Mouse (Mus musculus) megakaryocyte, embryonic 14.5 days (primary cell): ENCODE results near the gene Hist2h2ac. TPM values are rescaled to one million over a fixed set of nuclear protein-coding genes. Genes with fewer than 3 reads are reported as not detected.
A peak's percentile ranks its signal among the peaks of the same experiment; 100 is the strongest.
"Not testable (repeated sequence)": the region's sequence is repeated elsewhere in the genome, so short reads cannot be mapped to it uniquely, and the experiment has no call there.

ENCODE experiments used
- H3K27me3 ChIP-seq: replicated peaks from 2 replicates; pipeline ENCODE3; 2012; ENCODE audit warnings: inconsistent platforms
- H3K36me3 ChIP-seq: replicated peaks from 2 replicates; pipeline ENCODE3; 2012; ENCODE audit warnings: low read length, inconsistent platforms, mixed read lengths
- H3K4me1 ChIP-seq: 2 replicates; pipeline ENCODE4 v1.6.1; 2012; ENCODE audit warnings: inconsistent platforms
- H3K4me3 ChIP-seq: replicated peaks from 2 replicates; pipeline ENCODE3; 2012; ENCODE audit warnings: moderate library complexity, mild to moderate bottlenecking, inconsistent platforms
- H3K9me3 ChIP-seq: 2 replicates; pipeline ENCODE4 v1.6.1; 2012; ENCODE audit warnings: inconsistent platforms
- FLI1 ChIP-seq: IDR thresholded peaks from 2 replicates; pipeline ENCODE4 v1.6.1; 2012; ENCODE audit warnings: low read length, inconsistent platforms, mixed read lengths
- GATA1 ChIP-seq: IDR thresholded peaks from 3 replicates; pipeline ENCODE4 v1.6.1; 2012; ENCODE audit warnings: mixed read lengths, low read length, inconsistent platforms, borderline replicate concordance
- polyA plus RNA-seq: library from polyadenylated mRNA; stranded (reverse); fragments of >175 nt; gene quantifications from 2 replicates; pipeline ENCODE4 v1.2.3, GENCODE M21; 2012; ENCODE audit warnings: low replicate concordance; ENCODE audit not compliant: insufficient read depth

Hist2h2ac gene
- polyA plus RNA-seq, result 15.1 and 19.7 TPM in 2 replicates

- Histone ChIP-seq H3K4me1 (peaks cover 56% of the 10 kb centered on the region), H3K27me3 (no peaks in the 10 kb centered on the region), H3K4me3 (peak within 1 kb of the TSS; percentile 95), H3K36me3 (no peaks in the 10 kb centered on the region), H3K9me3 (no peaks in the 10 kb centered on the region)
- TF ChIP-seq GATA1 (no peak), FLI1 (no peak)
Observed at GRCm38 (mm10) chr3:96220765-96221639, at the start of gene Hist2h2ac, which contains the start of gene Hist2h2be. TSS of gene Hist2h2ac (minus strand) at chr3:96220880. TSS of gene Hist2h2be (plus strand) at chr3:96221119.

- Histone ChIP-seq H3K36me3 (no peaks in the 10 kb centered on the region), H3K27me3 (no peaks in the 10 kb centered on the region), H3K4me3 (peak within 1 kb of the TSS; percentile 94), H3K9me3 (no peaks in the 10 kb centered on the region), H3K4me1 (peaks cover 53% of the 10 kb centered on the region)
- TF ChIP-seq FLI1, result no peak
- no peak for TF ChIP-seq GATA1
Observed at GRCm38 (mm10) chr3:96269511-96270474, 49.1 kb upstream of the Hist2h2ac start, which contains the start of gene Hist2h2bb. TSS of gene Hist2h2bb (plus strand) at chr3:96269752.

GRCm38 (mm10) chr3:96268776-96269378, 48.2 kb upstream of the Hist2h2ac start:
- not testable (repeated sequence) for H3K9me3 ChIP-seq, H3K27me3 ChIP-seq, H3K36me3 ChIP-seq
- peaks cover 54% of the 10 kb centered on the region for H3K4me1 ChIP-seq
- H3K4me3 ChIP-seq, result peak overlapping the region; percentile 94

- Histone ChIP-seq H3K4me1 (peaks cover 48% of the 10 kb centered on the region), H3K36me3 (no peaks in the 10 kb centered on the region), H3K4me3 (peak within 1 kb of the TSS; percentile 94), H3K27me3 (no peaks in the 10 kb centered on the region), H3K9me3 (no peaks in the 10 kb centered on the region)
- TF ChIP-seq FLI1, result no peak
- TF ChIP-seq GATA1, result no peak
Observed at GRCm38 (mm10) chr3:96268051-96268775, 47.5 kb upstream of the Hist2h2ac start, which contains the start of gene Hist2h3b. TSS of gene Hist2h3b (plus strand) at chr3:96268654.

GRCm38 (mm10) chr3:96267541-96267940, 46.9 kb upstream of the Hist2h2ac start:
- peak overlapping the region; percentile 53 for H3K4me3 ChIP-seq
- no peaks in the 10 kb centered on the region for H3K9me3 ChIP-seq
- TF ChIP-seq FLI1 (no peak), GATA1 (no peak)
- H3K27me3 ChIP-seq, result no peaks in the 10 kb centered on the region
- H3K4me1 ChIP-seq, result peaks cover 53% of the 10 kb centered on the region
- H3K36me3 ChIP-seq, result no peaks in the 10 kb centered on the region

- peaks cover 63% of the 10 kb centered on the region for H3K4me1 ChIP-seq
- H3K36me3 ChIP-seq, result no peaks in the 10 kb centered on the region
- H3K4me3 ChIP-seq, result peak overlapping the region; percentile 14
- H3K9me3 ChIP-seq, result no peaks in the 10 kb centered on the region
- TF ChIP-seq GATA1 (no peak), FLI1 (no peak)
- no peaks in the 10 kb centered on the region for H3K27me3 ChIP-seq
Observed at GRCm38 (mm10) chr3:96266132-96266710, 45.5 kb upstream of the Hist2h2ac start.

GRCm38 (mm10) chr3:96264404-96264949, 43.8 kb upstream of the Hist2h2ac start:
- Histone ChIP-seq H3K9me3 (peaks cover 4% of the 10 kb centered on the region; the same call in 1 of the 2 replicates), H3K36me3 (no peaks in the 10 kb centered on the region), H3K4me1 (peaks cover 62% of the 10 kb centered on the region), H3K4me3 (peak overlapping the region; percentile 93), H3K27me3 (no peaks in the 10 kb centered on the region)
- TF ChIP-seq GATA1 (no peak), FLI1 (no peak)
